Mouse (Mus musculus): Measurements from ENCODE around the gene Dhx34.

- no peak for TF ChIP-seq CTCF (IDR thresholded peaks at IDR 0.05; ENCODE audit: low read depth)
- no peak for TF ChIP-seq EP300 (IDR thresholded peaks at IDR 0.05; ENCODE audit: low read depth)
These were observed 17.7 kb upstream of the Dhx34 start for GRCm38 (mm10) chr7:16239554-16239997.
